Mouse (Mus musculus) liver, embryonic 14.5 days (tissue): ENCODE results near the gene Rhbdd1. TPM values are rescaled to one million over a fixed set of nuclear protein-coding genes. Genes with fewer than 3 reads are reported as not detected.

ENCODE experiments used
- ATAC-seq: fragments of 200-750 bp; cut with Nextera tagmentation; 2 replicates; pipeline ENCODE4 v1.8.0; 2017; ENCODE audit warnings: moderate number of reproducible peaks, mild to moderate bottlenecking, moderate library complexity; ENCODE audit not compliant: insufficient read depth
- DNase-seq, 3 experiments: peaks; one replicate each; pipeline ENCODE4 v3.0.0-alpha.2; 2012 to 2013; ENCODE audit warnings: low read depth in 3 of 3, low spot score in 3 of 3
- H3K27ac ChIP-seq: fragments of 300-500 bp; sonication (generic); 2 replicates; pipeline ENCODE4 v1.5.1; 2014; ENCODE audit warnings: moderate library complexity, mild to moderate bottlenecking, control low read depth, inconsistent platforms
- H3K27me3 ChIP-seq: fragments of 300-500 bp; sonication (generic); 2 replicates; pipeline ENCODE4 v1.6.1; 2014; ENCODE audit warnings: mild to moderate bottlenecking, low read length, moderate library complexity; ENCODE audit not compliant: control insufficient read depth, insufficient read depth
- H3K36me3 ChIP-seq: fragments of 300-500 bp; sonication (generic); replicated peaks from 2 replicates; pipeline ENCODE4 v1.6.1; 2014; ENCODE audit warnings: low read depth; ENCODE audit not compliant: control insufficient read depth, insufficient read depth
- H3K4me1 ChIP-seq, 2 experiments: fragments of 200-500 bp in 1 of 2; fragments of 300-500 bp in 1 of 2; sonication (generic) in 1 of 2; replicated peaks; 2 replicates each; pipeline ENCODE4 v1.6.1; 2012 to 2014; ENCODE audit warnings: antibody characterized with exemption in 1 of 2, inconsistent platforms in 1 of 2, low read length in 1 of 2; ENCODE audit not compliant: control insufficient read depth in 2 of 2, insufficient read depth in 2 of 2
- H3K4me2 ChIP-seq: fragments of 300-500 bp; sonication (generic); 2 replicates; pipeline ENCODE4 v1.6.1; 2014; ENCODE audit warnings: low read depth, mild to moderate bottlenecking, control low read depth, moderate library complexity
- H3K4me3 ChIP-seq, 2 experiments: fragments of 200-500 bp in 1 of 2; fragments of 300-500 bp in 1 of 2; sonication (generic) in 1 of 2; 2 replicates each; pipeline ENCODE4 v1.5.1; 2012 to 2014; ENCODE audit warnings: low read depth in 2 of 2, low read length in 2 of 2, mild to moderate bottlenecking in 2 of 2, control low read depth in 1 of 2, inconsistent platforms in 1 of 2, moderate library complexity in 1 of 2; ENCODE audit not compliant: insufficient read depth in 1 of 2
- H3K9ac ChIP-seq: fragments of 300-500 bp; sonication (generic); replicated peaks from 2 replicates; pipeline ENCODE4 v1.6.1; 2014; ENCODE audit warnings: mild to moderate bottlenecking, control low read depth, moderate library complexity
- H3K9me3 ChIP-seq: fragments of 300-500 bp; sonication (generic); 2 replicates; pipeline ENCODE4 v1.6.1; 2016; ENCODE audit warnings: low read length, mixed read lengths; ENCODE audit not compliant: control insufficient read depth
- CTCF ChIP-seq: IDR thresholded peaks from 2 replicates; pipeline ENCODE4 v1.5.1; 2016; ENCODE audit warnings: antibody characterized with exemption, low read depth, control low read depth
- EP300 ChIP-seq: IDR thresholded peaks from 2 replicates; pipeline ENCODE4 v1.6.1; 2016; ENCODE audit warnings: antibody characterized with exemption, low read depth
- WGBS: fragments of 180-500 bp; shearing (Covaris S2); extraction: QIAGEN DNeasy Blood & Tissue Kit; methylation state at CpG from one replicate; pipeline ENCODE4 v1.1.7; 2014; ENCODE audit not compliant: insufficient replicate concordance; 5-methylcytosine and 5-hydroxymethylcytosine counted together
- microRNA-seq: library from miRNA; unstranded; fragments of <30 nt; microRNA quantifications from one replicate; pipeline ENCODE4, GENCODE M21; 2016
- polyA plus RNA-seq, 2 experiments: library from polyadenylated mRNA; depleted of rRNA in 1 of 2; stranded (reverse) in 1 of 2; unstranded in 1 of 2; fragments of >200 nt; fragmentation: Nextera tagmentation in 1 of 2; extraction: Ambion mirVana in 1 of 2; gene quantifications; 2 replicates each; pipeline versions ENCODE4 v1.2.1 to v1.2.3; 2012 to 2014

Gene Rhbdd1
- polyA plus RNA-seq, 2 experiments, result 4.9 to 5.8 TPM

DNA sequence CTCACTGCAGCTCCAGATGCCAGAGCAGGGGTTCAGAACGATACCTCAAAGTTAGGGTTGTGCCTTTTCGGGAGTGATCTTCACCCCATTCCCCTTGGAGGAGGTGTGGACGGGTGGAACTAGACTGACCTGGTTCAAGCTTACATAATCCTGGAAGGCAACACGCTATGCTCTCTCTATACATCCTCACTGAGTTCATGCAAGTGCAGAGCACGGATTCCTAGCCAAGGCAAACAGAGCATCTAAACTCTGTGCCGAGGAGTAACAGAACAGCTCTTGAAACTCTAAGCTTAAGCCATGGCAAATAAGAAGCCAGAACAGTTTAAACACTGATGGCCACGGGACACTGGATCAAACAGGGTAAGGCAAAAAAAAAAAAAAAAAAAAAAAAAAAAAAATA lies 166.1 kb downstream of the Rhbdd1 start:
- H3K27ac ChIP-seq, result no peak overlapping the region
- no peak overlapping the region for H3K4me3 ChIP-seq
- TF ChIP-seq CTCF (no peak), EP300 (no peak)
- ATAC-seq (no peak), DNase-seq (no peak)
- H3K4me1 ChIP-seq, result no peaks in the 10 kb centered on the region
- no peaks in the 10 kb centered on the region for H3K9me3 ChIP-seq
- no peak overlapping the region for H3K4me2 ChIP-seq
- 61% methylated on average over 7 of the region's 7 CpGs for WGBS
- no peak overlapping the region for H3K9ac ChIP-seq
- no peaks in the 10 kb centered on the region for H3K27me3 ChIP-seq
- no peaks in the 10 kb centered on the region for H3K36me3 ChIP-seq

DNA sequence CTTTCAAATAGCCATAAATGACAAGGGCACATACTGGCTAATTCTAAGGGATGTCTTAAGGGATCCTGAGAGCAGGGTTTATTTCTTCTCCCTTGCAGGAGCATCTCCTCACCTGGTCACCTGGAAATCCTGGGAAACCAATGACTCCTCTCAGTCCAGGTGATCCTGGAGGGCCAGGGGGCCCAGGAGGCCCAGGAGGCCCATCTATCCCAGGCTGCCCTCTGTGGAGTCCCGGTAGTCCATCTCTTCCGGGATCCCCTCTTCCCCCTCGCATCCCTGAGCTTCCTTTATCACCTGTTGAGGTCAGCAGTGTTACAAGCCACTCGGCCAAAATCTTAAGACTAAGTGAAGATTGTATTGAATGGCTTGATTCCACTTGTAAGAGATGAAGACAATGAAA lies 170.1 kb downstream of the Rhbdd1 start:
- no peak overlapping the region for H3K4me2 ChIP-seq
- H3K36me3 ChIP-seq, result no peaks in the 10 kb centered on the region
- no peaks in the 10 kb centered on the region for H3K4me1 ChIP-seq
- no peak overlapping the region for H3K9ac ChIP-seq
- H3K9me3 ChIP-seq, result no peaks in the 10 kb centered on the region
- TF ChIP-seq EP300, result no peak
- no peak for TF ChIP-seq CTCF
- WGBS, result 65% methylated on average over 4 of the region's 4 CpGs
- no peak overlapping the region for H3K27ac ChIP-seq
- no peaks in the 10 kb centered on the region for H3K27me3 ChIP-seq
- DNase-seq (no peak), ATAC-seq (no peak)
- no peak overlapping the region for H3K4me3 ChIP-seq

DNA sequence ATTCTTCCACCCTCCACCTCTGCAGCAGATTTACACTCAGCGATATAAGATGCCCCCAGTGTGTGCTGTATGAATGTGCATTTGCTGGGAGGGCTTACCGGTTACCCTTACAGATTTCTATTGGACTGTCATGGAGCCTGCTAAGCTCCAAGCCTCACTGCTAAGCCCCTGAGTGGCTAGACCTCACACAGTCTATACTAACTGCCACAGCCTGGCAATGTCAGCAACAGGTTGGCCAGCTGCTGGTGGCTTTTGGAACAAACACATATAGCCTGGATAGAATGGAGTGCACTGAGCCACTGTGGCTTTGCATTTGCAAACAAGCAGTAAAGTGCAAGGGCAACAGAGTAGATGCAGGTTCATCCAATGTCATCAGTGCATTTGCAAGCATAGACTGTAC lies 175.7 kb downstream of the Rhbdd1 start:
- no peaks in the 10 kb centered on the region for H3K4me1 ChIP-seq
- ATAC-seq (no peak), DNase-seq (no peak)
- H3K27me3 ChIP-seq, result no peaks in the 10 kb centered on the region
- H3K27ac ChIP-seq, result no peak overlapping the region
- no peaks in the 10 kb centered on the region for H3K9me3 ChIP-seq
- no peak overlapping the region for H3K9ac ChIP-seq
- WGBS, result 61% methylated on average over 2 of the region's 2 CpGs
- no peak overlapping the region for H3K4me3 ChIP-seq
- TF ChIP-seq EP300 (no peak), CTCF (no peak)
- H3K36me3 ChIP-seq, result no peaks in the 10 kb centered on the region
- H3K4me2 ChIP-seq, result no peak overlapping the region

Small RNA genes lying within 50 kb of the gene (microRNA-seq; reads per million reads assigned to microRNA genes)
- not detected for gene Gm22112

Other genes with a start within 250 kb of the Rhbdd1 start
- 0.02 TPM in 1 of 2 replicates, not detected in the other for gene Gm9747, start 83.3 kb upstream of the Rhbdd1 start, polyA plus RNA-seq (2012; rRNA removed)
- 2.3 and 2.5 TPM in 2 replicates for gene Gm9747, start 83.3 kb upstream of the Rhbdd1 start, polyA plus RNA-seq (2014; fragmentation: Nextera tagmentation; extraction: Ambion mirVana)
- 0.93 and 0.94 TPM in 2 replicates for gene Irs1, start 25.0 kb upstream of the Rhbdd1 start, polyA plus RNA-seq (2012; rRNA removed)
- gene Irs1, start 25.0 kb upstream of the Rhbdd1 start, polyA plus RNA-seq (2014; fragmentation: Nextera tagmentation; extraction: Ambion mirVana), result 0.61 and 0.66 TPM in 2 replicates